Mouse (Mus musculus): ENCODE measurements around the gene Wasl. TPM values are rescaled to one million over a fixed set of nuclear protein-coding genes. Genes with fewer than 3 reads are reported as not detected.

Gene Wasl
- polyA plus RNA-seq, 1 experiment from 2014 or later, result 122 TPM

GRCm38 (mm10) chr6:24597500-24597899 is 67.3 kb downstream of the Wasl start, which contains the start of gene Lmod2:
Lmod2 (plus strand) TSS chr6:24597762.
- Histone ChIP-seq H3K4me2 (ENCODE audit: low read length) (no peak within 1 kb of the TSS), H3K4me1 (replicated peaks; ENCODE audit: insufficient read depth, low read length) (no peaks in the 10 kb centered on the region), H3K9me3 (replicated peaks; ENCODE audit: low read length) (no peaks in the 10 kb centered on the region), H3K27ac (no peak within 1 kb of the TSS), H3K27me3 (ENCODE audit: insufficient read depth, low read length) (no peaks in the 10 kb centered on the region), H3K9ac (ENCODE audit: low read depth, low read length) (no peak within 1 kb of the TSS), H3K4me3 (replicated peaks; ENCODE audit: low read depth, low read length) (no peak within 1 kb of the TSS), H3K36me3 (ENCODE audit: insufficient read depth, low read length) (no peaks in the 10 kb centered on the region)
- ATAC-seq (replicated peaks; ENCODE audit: low FRiP score, low read depth) (no peak), DNase-seq (ENCODE audit: low spot score) (no peak)
- no peak for TF ChIP-seq CTCF (IDR thresholded peaks at IDR 0.05; ENCODE audit: low read depth)
- 75% methylated on average over 10 of the region's 10 CpGs for WGBS

- WGBS, result 42% methylated on average over 10 of the region's 10 CpGs
- Histone ChIP-seq H3K9me3 (replicated peaks; ENCODE audit: low read length) (no peaks in the 10 kb centered on the region), H3K4me2 (ENCODE audit: low read length) (no peak overlapping the region), H3K36me3 (ENCODE audit: insufficient read depth, low read length) (no peaks in the 10 kb centered on the region), H3K4me3 (replicated peaks; ENCODE audit: low read depth, low read length) (no peak overlapping the region), H3K4me1 (replicated peaks; ENCODE audit: insufficient read depth, low read length) (no peaks in the 10 kb centered on the region), H3K27ac (no peak overlapping the region), H3K27me3 (ENCODE audit: insufficient read depth, low read length) (no peaks in the 10 kb centered on the region), H3K9ac (ENCODE audit: low read depth, low read length) (no peak overlapping the region)
- DNase-seq (ENCODE audit: low spot score) (peak; percentile 50), ATAC-seq (replicated peaks; ENCODE audit: low FRiP score, low read depth) (peak; percentile 80; the same call in 1 of the 2 replicates)
- TF ChIP-seq CTCF (IDR thresholded peaks at IDR 0.05; ENCODE audit: low read depth), result no peak
These were observed 73.1 kb downstream of the Wasl start for GRCm38 (mm10) chr6:24591525-24592218.

GRCm38 (mm10) chr6:24590282-24590681 is 74.5 kb downstream of the Wasl start:
- Histone ChIP-seq H3K9ac (ENCODE audit: low read depth, low read length) (no peak overlapping the region), H3K27me3 (ENCODE audit: insufficient read depth, low read length) (no peaks in the 10 kb centered on the region), H3K36me3 (ENCODE audit: insufficient read depth, low read length) (no peaks in the 10 kb centered on the region), H3K9me3 (replicated peaks; ENCODE audit: low read length) (no peaks in the 10 kb centered on the region), H3K4me3 (replicated peaks; ENCODE audit: low read depth, low read length) (no peak overlapping the region), H3K27ac (no peak overlapping the region), H3K4me2 (ENCODE audit: low read length) (no peak overlapping the region), H3K4me1 (replicated peaks; ENCODE audit: insufficient read depth, low read length) (no peaks in the 10 kb centered on the region)
- ATAC-seq (replicated peaks; ENCODE audit: low FRiP score, low read depth) (no peak), DNase-seq (ENCODE audit: low spot score) (no peak)
- WGBS, result 87% methylated on average over 5 of the region's 5 CpGs
- no peak for TF ChIP-seq CTCF (IDR thresholded peaks at IDR 0.05; ENCODE audit: low read depth)

DNA sequence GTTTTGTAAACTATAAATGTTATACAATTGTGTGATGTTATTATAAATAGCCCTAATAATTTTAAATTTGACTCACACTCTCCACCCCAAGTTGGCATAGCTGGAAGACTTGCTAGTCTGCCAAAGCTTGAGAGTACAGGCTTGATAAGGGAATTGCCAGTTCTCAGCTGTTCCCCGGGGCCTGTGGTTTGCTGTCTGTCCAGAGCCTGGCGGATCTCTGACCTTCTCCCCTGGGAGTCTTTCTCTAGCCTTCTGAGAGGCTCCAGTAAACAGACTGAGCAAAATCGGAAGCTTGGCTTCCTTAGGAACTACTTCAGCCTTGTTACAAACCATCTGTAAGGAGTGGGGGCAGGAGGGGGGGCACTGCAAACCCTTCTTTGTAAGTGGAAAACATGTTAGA is 77.9 kb downstream of the Wasl start:
- 37% methylated on average over 3 of the region's 3 CpGs for WGBS
- Histone ChIP-seq H3K4me1 (replicated peaks; ENCODE audit: insufficient read depth, low read length) (no peaks in the 10 kb centered on the region), H3K27ac (peak overlapping the region; percentile 62), H3K27me3 (ENCODE audit: insufficient read depth, low read length) (no peaks in the 10 kb centered on the region), H3K4me2 (ENCODE audit: low read length) (no peak overlapping the region), H3K9ac (ENCODE audit: low read depth, low read length) (no peak overlapping the region), H3K4me3 (replicated peaks; ENCODE audit: low read depth, low read length) (no peak overlapping the region), H3K9me3 (replicated peaks; ENCODE audit: low read length) (no peaks in the 10 kb centered on the region), H3K36me3 (ENCODE audit: insufficient read depth, low read length) (no peaks in the 10 kb centered on the region)
- TF ChIP-seq CTCF (IDR thresholded peaks at IDR 0.05; ENCODE audit: low read depth), result no peak
- peak; percentile 84 for DNase-seq (ENCODE audit: low spot score)
- ATAC-seq (replicated peaks; ENCODE audit: low FRiP score, low read depth), result no peak

DNA sequence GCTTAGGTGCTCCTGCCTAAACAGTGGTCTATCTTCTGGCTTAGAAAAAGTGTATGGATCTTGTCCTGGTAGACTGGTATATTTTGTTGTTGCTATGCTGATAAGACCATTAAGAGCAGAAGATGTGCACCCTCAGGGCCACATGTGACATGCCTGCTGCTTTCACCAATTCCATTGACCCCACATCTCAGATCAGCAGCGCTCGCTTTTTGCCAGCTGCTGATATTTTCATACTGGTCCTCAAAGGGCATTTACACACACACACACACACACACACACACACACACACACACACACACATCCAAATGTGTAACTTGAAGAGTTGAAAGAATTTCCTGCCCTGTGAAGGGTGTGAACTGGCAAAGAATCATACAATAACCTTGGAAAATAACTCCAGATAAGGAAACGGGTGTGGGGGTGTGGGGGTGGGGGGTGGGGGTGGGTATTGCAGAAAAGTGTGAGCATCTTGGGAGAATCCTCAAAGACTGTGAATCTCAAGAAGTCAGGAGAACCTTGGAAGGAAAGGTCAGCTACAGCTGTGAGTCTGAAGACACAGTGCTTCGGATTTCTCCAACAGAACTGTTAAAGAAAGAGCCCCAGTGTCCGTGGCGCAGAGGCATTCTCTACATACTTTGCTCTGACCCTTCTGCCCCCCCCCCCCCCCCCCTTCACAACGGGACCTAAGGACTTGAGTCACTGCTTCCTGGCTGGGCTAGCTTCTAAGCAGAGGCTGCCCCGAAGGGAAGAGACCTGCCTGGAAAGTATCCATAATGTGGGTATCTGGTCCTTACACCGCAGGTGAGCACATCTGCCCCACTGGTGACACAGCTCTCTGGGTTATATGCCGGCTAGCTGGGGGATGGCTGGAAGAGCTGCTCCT is 79.1 kb downstream of the Wasl start:
- Histone ChIP-seq H3K9ac (ENCODE audit: low read depth, low read length) (no peak overlapping the region), H3K4me2 (ENCODE audit: low read length) (no peak overlapping the region; the same call in 1 of the 2 replicates), H3K4me1 (replicated peaks; ENCODE audit: insufficient read depth, low read length) (no peaks in the 10 kb centered on the region), H3K27ac (peak overlapping the region; percentile 70), H3K36me3 (ENCODE audit: insufficient read depth, low read length) (no peaks in the 10 kb centered on the region), H3K4me3 (replicated peaks; ENCODE audit: low read depth, low read length) (no peak overlapping the region), H3K27me3 (ENCODE audit: insufficient read depth, low read length) (no peaks in the 10 kb centered on the region), H3K9me3 (replicated peaks; ENCODE audit: low read length) (no peaks in the 10 kb centered on the region)
- TF ChIP-seq CTCF (IDR thresholded peaks at IDR 0.05; ENCODE audit: low read depth), result no peak
- DNase-seq (ENCODE audit: low spot score), result peak; percentile 70
- peak; percentile 29; the same call in 1 of the 2 replicates for ATAC-seq (replicated peaks; ENCODE audit: low FRiP score, low read depth)
- 45% methylated on average over 9 of the region's 10 CpGs for WGBS

DNA sequence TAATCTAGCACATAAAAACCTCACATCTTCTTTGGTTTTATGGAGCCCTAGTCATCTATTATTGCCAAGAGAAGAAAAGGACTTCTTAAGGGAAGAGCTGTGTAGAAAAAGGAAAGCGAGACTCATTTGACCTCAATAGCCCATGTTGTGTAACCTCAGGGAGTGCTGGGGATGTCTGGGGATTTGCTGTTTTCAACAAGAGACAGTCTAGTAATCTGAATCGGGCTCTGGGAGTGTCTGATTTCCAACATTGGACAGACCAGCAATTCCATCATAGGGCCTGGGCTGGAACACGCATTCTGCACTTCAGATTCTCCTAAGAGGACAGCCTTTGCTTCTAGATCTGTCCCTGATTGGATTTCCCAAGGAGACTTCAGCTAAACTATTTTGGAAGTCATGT is 81.4 kb downstream of the Wasl start:
- H3K27ac ChIP-seq, result no peak overlapping the region
- no peak overlapping the region for H3K9ac ChIP-seq (ENCODE audit: low read depth, low read length)
- no peak for TF ChIP-seq CTCF (IDR thresholded peaks at IDR 0.05; ENCODE audit: low read depth)
- no peaks in the 10 kb centered on the region for H3K4me1 ChIP-seq (replicated peaks; ENCODE audit: insufficient read depth, low read length)
- no peaks in the 10 kb centered on the region for H3K36me3 ChIP-seq (ENCODE audit: insufficient read depth, low read length)
- no peaks in the 10 kb centered on the region for H3K27me3 ChIP-seq (ENCODE audit: insufficient read depth, low read length)
- no peak for ATAC-seq (replicated peaks; ENCODE audit: low FRiP score, low read depth)
- DNase-seq (ENCODE audit: low spot score), result no peak
- H3K4me2 ChIP-seq (ENCODE audit: low read length), result no peak overlapping the region
- WGBS, result 85% methylated on average over 3 of the region's 3 CpGs
- H3K9me3 ChIP-seq (replicated peaks; ENCODE audit: low read length), result no peaks in the 10 kb centered on the region
- H3K4me3 ChIP-seq (replicated peaks; ENCODE audit: low read depth, low read length), result no peak overlapping the region

All from kidney, postnatal 0 days (tissue).